Mouse (Mus musculus) MEL (cell line): ENCODE data around the gene Rpl37. TPM values are rescaled to one million over a fixed set of nuclear protein-coding genes. Genes with fewer than 3 reads are reported as not detected.

Experiments
- DNase-seq: peaks from one replicate; pipeline ENCODE4 v3.0.0; 2011; ENCODE audit warnings: low read depth, low spot score
- H3K27ac ChIP-seq: 2 replicates; pipeline ENCODE4 v1.5.1; 2012; ENCODE audit warnings: low read depth, mild to moderate bottlenecking, control low read depth, low read length, moderate library complexity; ENCODE audit not compliant: control insufficient read depth
- H3K27me3 ChIP-seq, 2 experiments: fragments of 150-350 bp in 1 of 2; sonication (generic) in 1 of 2; 2 replicates each; pipeline ENCODE4 v1.6.1; 2012; ENCODE audit warnings: low read length in 2 of 2, mild to moderate bottlenecking in 2 of 2, improper control_type of control experiment in 1 of 2, moderate library complexity in 1 of 2; ENCODE audit not compliant: insufficient read depth in 2 of 2, control insufficient read depth in 1 of 2
- H3K36me3 ChIP-seq, 2 experiments: 2 replicates each; pipeline ENCODE4 v1.6.1; 2012 to 2014; ENCODE audit warnings: low read length in 2 of 2, improper control_type of control experiment in 1 of 2, inconsistent platforms in 1 of 2, mild to moderate bottlenecking in 1 of 2; ENCODE audit not compliant: insufficient read depth in 2 of 2, control insufficient read depth in 1 of 2
- H3K4me1 ChIP-seq, 2 experiments: fragments of 150-350 bp in 1 of 2; sonication (generic) in 1 of 2; 2 replicates each; pipeline ENCODE4 v1.6.1; 2012; ENCODE audit warnings: low read length in 2 of 2, improper control_type of control experiment in 1 of 2, mild to moderate bottlenecking in 1 of 2; ENCODE audit not compliant: insufficient read depth in 2 of 2, control insufficient read depth in 1 of 2
- H3K4me3 ChIP-seq, 2 experiments: fragments of 150-350 bp in 1 of 2; sonication (generic) in 1 of 2; 2 replicates each; pipeline ENCODE4 v1.5.1; 2012; ENCODE audit warnings: low read depth in 2 of 2, low read length in 2 of 2, mild to moderate bottlenecking in 2 of 2, moderate library complexity in 2 of 2, control low read depth in 1 of 2, improper control_type of control experiment in 1 of 2; ENCODE audit not compliant: control insufficient read depth in 1 of 2, insufficient read depth in 1 of 2
- H3K79me2 ChIP-seq: 2 replicates; pipeline ENCODE4 v1.6.1; 2012; ENCODE audit warnings: mild to moderate bottlenecking, low read length, moderate library complexity; ENCODE audit not compliant: control insufficient read depth, poor library complexity, insufficient read depth
- H3K9ac ChIP-seq: 2 replicates; pipeline ENCODE4 v1.6.1; 2012; ENCODE audit warnings: low read depth, mild to moderate bottlenecking, control low read depth, low read length, moderate library complexity; ENCODE audit not compliant: control insufficient read depth, poor library complexity, severe bottlenecking
- H3K9me3 ChIP-seq: fragments of 150-350 bp; sonication (generic); replicated peaks from 2 replicates; pipeline ENCODE4 v1.6.1; 2012; ENCODE audit warnings: mild to moderate bottlenecking, low read length, improper control_type of control experiment, moderate library complexity; ENCODE audit not compliant: insufficient read depth
- BHLHE40 ChIP-seq: IDR thresholded peaks from 2 replicates; pipeline ENCODE4 v1.6.1; 2012; ENCODE audit warnings: low read depth, mild to moderate bottlenecking, inconsistent platforms, low read length, improper control_type of control experiment, borderline replicate concordance
- CHD1 ChIP-seq: IDR thresholded peaks from 2 replicates; pipeline ENCODE4 v1.6.1; 2012; ENCODE audit warnings: low read depth, mild to moderate bottlenecking, inconsistent platforms, low read length, improper control_type of control experiment
- CHD2 ChIP-seq: IDR thresholded peaks from 2 replicates; pipeline ENCODE4 v1.6.1; 2011; ENCODE audit warnings: low read length, improper control_type of control experiment
- EP300 ChIP-seq, 2 experiments: IDR thresholded peaks; 2 replicates each; pipeline ENCODE4 v1.6.1; 2011; ENCODE audit warnings: improper control_type of control experiment in 2 of 2, low read length in 2 of 2, low read depth in 1 of 2, mild to moderate bottlenecking in 1 of 2
- ETS1 ChIP-seq: IDR thresholded peaks from 2 replicates; pipeline ENCODE4 v1.6.1; 2012; ENCODE audit warnings: low read depth, mild to moderate bottlenecking, inconsistent platforms, low read length, improper control_type of control experiment, moderate library complexity
- GATA1 ChIP-seq: IDR thresholded peaks from 2 replicates; pipeline ENCODE4 v1.6.1; 2011; ENCODE audit warnings: low read depth, low read length, improper control_type of control experiment
- HCFC1 ChIP-seq: IDR thresholded peaks from 2 replicates; pipeline ENCODE4 v1.6.1; 2012; ENCODE audit warnings: low read depth, mild to moderate bottlenecking, inconsistent platforms, low read length, improper control_type of control experiment, moderate library complexity
- JUND ChIP-seq: IDR thresholded peaks from 2 replicates; pipeline ENCODE4 v1.6.1; 2011; ENCODE audit warnings: low read depth, mild to moderate bottlenecking, improper control_type of control experiment, low read length
- MEF2A ChIP-seq: IDR thresholded peaks from 2 replicates; pipeline ENCODE4 v1.6.1; 2014; ENCODE audit warnings: low read depth, mild to moderate bottlenecking, inconsistent platforms, low read length, improper control_type of control experiment; ENCODE audit not compliant: poor library complexity, insufficient replicate concordance, severe bottlenecking; ENCODE audit errors: extremely low read depth
- MXI1 ChIP-seq: IDR thresholded peaks from 2 replicates; pipeline ENCODE4 v1.6.1; 2011; ENCODE audit warnings: mild to moderate bottlenecking, low read depth, low read length, improper control_type of control experiment
- MYB ChIP-seq: IDR thresholded peaks from 2 replicates; pipeline ENCODE4 v1.6.1; 2011; ENCODE audit warnings: mild to moderate bottlenecking, low read depth, low read length, improper control_type of control experiment
- NELFE ChIP-seq: IDR thresholded peaks from 2 replicates; pipeline ENCODE4 v1.6.1; 2011; ENCODE audit warnings: low read depth, low read length, improper control_type of control experiment
- POLR2AphosphoS2 ChIP-seq: IDR thresholded peaks from 2 replicates; pipeline ENCODE4 v1.6.1; 2011; ENCODE audit warnings: low read length, improper control_type of control experiment
- RCOR1 ChIP-seq: IDR thresholded peaks from 2 replicates; pipeline ENCODE4 v1.6.1; 2012; ENCODE audit warnings: low read depth, mild to moderate bottlenecking, inconsistent platforms, low read length, improper control_type of control experiment
- SIN3A ChIP-seq: IDR thresholded peaks from 2 replicates; pipeline ENCODE4 v1.6.1; 2012; ENCODE audit warnings: low read length, improper control_type of control experiment, inconsistent platforms
- TAL1 ChIP-seq: IDR thresholded peaks from 2 replicates; pipeline ENCODE4 v1.6.1; 2012; ENCODE audit warnings: mild to moderate bottlenecking, inconsistent platforms, low read length, moderate library complexity, mixed read lengths
- TBP ChIP-seq: IDR thresholded peaks from 2 replicates; pipeline ENCODE4 v1.8.0; 2011; ENCODE audit warnings: low read depth, low read length, improper control_type of control experiment
- TCF12 ChIP-seq: IDR thresholded peaks from 2 replicates; pipeline ENCODE4 v1.6.1; 2014; ENCODE audit warnings: low read depth, mild to moderate bottlenecking, inconsistent platforms, low read length, improper control_type of control experiment, moderate library complexity
- USF2 ChIP-seq, 2 experiments: IDR thresholded peaks; 2 replicates each; pipeline ENCODE4 v1.6.1; 2011 to 2012; ENCODE audit warnings: improper control_type of control experiment in 2 of 2, low read length in 2 of 2, borderline replicate concordance in 1 of 2, inconsistent platforms in 1 of 2, low read depth in 1 of 2, mild to moderate bottlenecking in 1 of 2; ENCODE audit not compliant: insufficient read depth in 1 of 2
- ZC3H11A ChIP-seq: IDR thresholded peaks from 2 replicates; pipeline ENCODE4 v1.6.1; 2012; ENCODE audit warnings: low read depth, mild to moderate bottlenecking, inconsistent platforms, low read length, improper control_type of control experiment
- ZKSCAN1 ChIP-seq: IDR thresholded peaks from 2 replicates; pipeline ENCODE4 v1.6.1; 2012; ENCODE audit warnings: low read depth, mild to moderate bottlenecking, inconsistent platforms, low read length, improper control_type of control experiment, moderate library complexity
- ZNF384 ChIP-seq: IDR thresholded peaks from 2 replicates; pipeline ENCODE4 v1.6.1; 2012; ENCODE audit warnings: low read depth, mild to moderate bottlenecking, inconsistent platforms, low read length, improper control_type of control experiment
- polyA plus RNA-seq, 2 experiments: library from polyadenylated mRNA; stranded (reverse) in 1 of 2; unstranded in 1 of 2; fragments of >175 nt in 1 of 2; fragments of >200 nt in 1 of 2; gene quantifications; 2 replicates each; pipeline versions ENCODE4 v1.2.1 to v1.2.4; 2012; ENCODE audit warnings: low replicate concordance in 2 of 2, low read depth in 1 of 2; ENCODE audit not compliant: insufficient read length in 2 of 2, insufficient read depth in 1 of 2, missing spikeins in 1 of 2
- total RNA-seq: library from RNA; depleted of rRNA; stranded (reverse); fragments of 300-350 nt; gene quantifications from 2 replicates; pipeline ENCODE4 v1.2.3, GENCODE M21; 2012

Rpl37 gene
- total and polyA plus RNA-seq, 3 experiments = 923 to 1,669 (median 1,012) TPM

DNA sequence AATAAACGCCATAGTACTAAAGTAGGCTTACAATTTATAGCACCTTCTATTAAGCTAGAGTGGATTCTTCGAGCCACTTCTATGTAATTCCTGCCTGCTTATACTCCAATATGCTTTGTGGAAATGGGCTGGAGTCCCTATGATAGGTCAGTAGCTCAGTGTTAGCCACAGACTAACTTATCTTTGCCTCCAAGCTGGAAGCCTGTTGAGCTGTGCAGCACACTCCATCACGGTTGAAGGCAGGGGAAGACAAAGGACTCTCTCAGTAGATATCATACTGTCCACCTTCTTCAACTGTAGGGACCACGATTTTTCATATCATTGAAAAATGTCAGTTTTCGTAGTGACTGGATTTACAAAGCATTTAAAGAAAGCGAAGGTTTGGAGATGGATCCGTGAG is 23.4 kb downstream of the Rpl37 start (continued):
- TF ChIP-seq USF2 (IDR thresholded peaks at IDR 0.05; ENCODE audit: borderline replicate concordance in 1 of 2, insufficient read depth in 1 of 2, low read depth in 1 of 2, low read length in 2 of 2) = no peak
- no peak for TF ChIP-seq ZC3H11A
- TF ChIP-seq POLR2AphosphoS2 = no peak
- TF ChIP-seq MEF2A = no peak
- TF ChIP-seq NELFE = no peak; the same call in 1 of the 2 replicates

DNA sequence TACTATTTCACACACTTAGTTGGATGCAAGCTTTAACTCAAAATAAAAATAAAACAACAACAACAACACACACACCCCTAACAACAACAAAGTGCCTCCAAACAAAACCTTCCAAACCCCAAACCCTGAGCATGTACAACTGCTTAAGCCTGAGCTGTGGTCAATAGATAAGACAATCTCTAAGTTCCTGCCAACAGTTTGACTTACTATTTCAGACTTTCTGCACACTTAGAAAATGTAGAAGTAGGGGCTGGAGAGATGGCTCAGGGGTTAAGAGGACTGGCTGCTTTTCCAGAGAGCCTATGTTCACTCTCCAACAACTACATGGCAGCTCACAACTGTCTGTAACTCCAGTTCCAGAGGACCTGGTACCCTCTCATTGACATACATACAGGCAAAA is 23.9 kb downstream of the Rpl37 start:
- TF ChIP-seq ETS1 (peak; percentile 80), TCF12 (peak; percentile 92), CHD1 (no peak), CHD2 (no peak), GATA1 (peak; percentile 97), RCOR1 (peak; percentile 64), BHLHE40 (peak; percentile 78; the same call in 1 of the 2 replicates), ZNF384 (peak; percentile 17; the same call in 1 of the 2 replicates), HCFC1 (0 out of 2 replicates have a peak, but pooled peaks have one; percentile 17), EP300 (IDR thresholded peaks at IDR 0.05; ENCODE audit: low read depth in 1 of 2, low read length in 2 of 2) (peak; percentile 92 to 97), SIN3A (peak; percentile 73), USF2 (IDR thresholded peaks at IDR 0.05; ENCODE audit: borderline replicate concordance in 1 of 2, insufficient read depth in 1 of 2, low read depth in 1 of 2, low read length in 2 of 2) (no peak), TAL1 (peak; percentile 82), MXI1 (no peak), MEF2A (peak; percentile 66), NELFE (no peak), JUND (no peak), ZC3H11A (no peak), TBP (peak; percentile 78), MYB (peak; percentile 82), ZKSCAN1 (no peak)
- no peaks in the 10 kb centered on the region for H3K27me3 ChIP-seq
- peaks cover 15% of the 10 kb centered on the region for H3K79me2 ChIP-seq
- H3K4me1 ChIP-seq = peaks cover 23 to 30% of the 10 kb centered on the region in 2 experiments
- H3K9ac ChIP-seq = no peak overlapping the region
- no peaks in the 10 kb centered on the region for H3K9me3 ChIP-seq
- peaks cover 0 to 36% of the 10 kb centered on the region in 2 experiments; a peak in 2 of 4 replicates for H3K36me3 ChIP-seq
- H3K4me3 ChIP-seq = peak overlapping the region in 1 of 2 experiments; percentile 40; a peak in 2 of 4 replicates
- DNase-seq = peak; percentile 89
- peak overlapping the region; percentile 95 for H3K27ac ChIP-seq
